Mouse (Mus musculus): Measurements from ENCODE around the gene Grn. TPM values are rescaled to one million over a fixed set of nuclear protein-coding genes. Genes with fewer than 3 reads are reported as not detected.
A peak's percentile ranks its signal among the peaks of the same experiment; 100 is the strongest.
"Not testable (repeated sequence)": the region's sequence is repeated elsewhere in the genome, so short reads cannot be mapped to it uniquely, and the experiment has no call there.

Grn gene
- 94.8 and 121 TPM in 2 replicates for polyA plus RNA-seq (2015; fragmentation: Nextera tagmentation; extraction: Ambion mirVana)

- H3K4me2 ChIP-seq = peak within 1 kb of the TSS; percentile 97
- ATAC-seq (ENCODE audit: insufficient read depth) = peak; percentile 85
- peak within 1 kb of the TSS; percentile 67 for H3K4me3 ChIP-seq (replicated peaks)
- H3K4me1 ChIP-seq (replicated peaks) = peaks cover 42% of the 10 kb centered on the region
- H3K9me3 ChIP-seq (replicated peaks) = no peaks in the 10 kb centered on the region
- H3K36me3 ChIP-seq (replicated peaks) = peaks cover 5% of the 10 kb centered on the region
- under 1% methylated on average over 29 of the region's 29 CpGs for WGBS (ENCODE audit: insufficient replicate concordance)
- peak within 1 kb of the TSS; percentile 79 for H3K27ac ChIP-seq (replicated peaks)
- H3K9ac ChIP-seq = peak within 1 kb of the TSS; percentile 73
- H3K27me3 ChIP-seq = peaks cover 39% of the 10 kb centered on the region
These were observed at the start of gene Grn for GRCm38 (mm10) chr11:102430121-102431017. Gene Grn, plus strand, starts transcription at chr11:102430315.

- Histone ChIP-seq H3K4me2 (peak overlapping the region; percentile 31), H3K27ac (replicated peaks) (peak overlapping the region; percentile 72), H3K27me3 (peaks cover 35% of the 10 kb centered on the region), H3K36me3 (replicated peaks) (0 out of 2 replicates have a peak, but pooled peaks cover 5% of the 10 kb centered on the region), H3K4me1 (replicated peaks) (peaks cover 82% of the 10 kb centered on the region), H3K9ac (no peak overlapping the region), H3K9me3 (replicated peaks) (peaks cover 6% of the 10 kb centered on the region), H3K4me3 (replicated peaks) (no peak overlapping the region)
- peak; percentile 27; the same call in 1 of the 2 replicates for ATAC-seq (ENCODE audit: insufficient read depth)
- 51% methylated on average over 4 of the region's 4 CpGs for whole genome bisulfite sequencing (ENCODE audit: insufficient replicate concordance)
These were observed 48.6 kb upstream of the Grn start for GRCm38 (mm10) chr11:102381341-102382100.

- Histone ChIP-seq H3K36me3 (replicated peaks) (0 out of 2 replicates have a peak, but pooled peaks cover 5% of the 10 kb centered on the region), H3K9ac (peak overlapping the region; percentile 32; the same call in 1 of the 2 replicates), H3K4me3 (replicated peaks) (no peak overlapping the region), H3K4me1 (replicated peaks) (peaks cover 74% of the 10 kb centered on the region), H3K4me2 (no peak overlapping the region), H3K27ac (replicated peaks) (peak overlapping the region; percentile 72; the same call in 1 of the 2 replicates), H3K9me3 (replicated peaks) (peaks cover 6% of the 10 kb centered on the region), H3K27me3 (peaks cover 47% of the 10 kb centered on the region)
- 62% methylated on average over 3 of the region's 3 CpGs for WGBS (ENCODE audit: insufficient replicate concordance)
- no peak; the same call in 1 of the 2 replicates for ATAC-seq (ENCODE audit: insufficient read depth)
These were observed 47.3 kb upstream of the Grn start for GRCm38 (mm10) chr11:102382794-102383193.

DNA sequence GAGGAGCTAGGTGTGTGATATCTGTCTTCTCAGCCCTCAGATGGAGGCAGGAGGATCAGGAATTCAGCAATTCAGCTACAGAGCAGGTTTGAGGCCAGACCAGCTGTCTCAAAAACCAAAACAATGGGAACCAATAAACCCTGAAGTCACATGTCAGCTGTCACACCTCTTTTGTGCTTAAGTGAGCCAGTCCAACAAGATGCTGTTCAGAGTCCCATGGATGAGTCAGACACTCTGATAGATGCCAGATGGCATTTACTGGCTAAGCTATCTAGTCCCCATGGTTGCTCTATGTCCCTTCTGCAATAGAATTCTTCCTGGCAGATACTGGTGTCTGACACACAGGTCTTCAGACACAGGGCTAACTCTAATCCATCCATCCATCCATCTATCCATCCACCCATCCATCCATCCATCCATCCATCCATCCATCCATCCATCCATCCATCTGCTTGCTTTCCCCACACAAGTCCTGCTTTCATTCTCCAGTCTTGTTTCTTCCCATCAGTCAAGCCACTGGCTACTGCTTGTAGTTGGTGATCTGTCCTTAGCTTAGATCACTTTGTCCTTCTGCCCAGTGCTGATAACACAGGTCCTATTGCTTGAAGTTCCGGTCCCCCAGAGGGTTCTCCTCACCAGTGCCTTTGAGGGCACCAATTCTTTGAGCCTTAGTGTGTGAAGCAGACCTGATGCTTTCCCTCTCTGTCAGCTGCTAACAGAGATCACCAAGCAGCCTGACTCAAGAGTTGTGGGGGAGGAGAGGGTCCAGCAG lies 46.6 kb upstream of the Grn start:
- Histone ChIP-seq H3K4me1 (replicated peaks) (peaks cover 75% of the 10 kb centered on the region), H3K4me3 (replicated peaks) (no peak overlapping the region), H3K4me2 (peak overlapping the region; percentile 29), H3K9me3 (replicated peaks) (peaks cover 6% of the 10 kb centered on the region), H3K9ac (peak overlapping the region; percentile 32), H3K36me3 (replicated peaks) (0 out of 2 replicates have a peak, but pooled peaks cover 5% of the 10 kb centered on the region), H3K27me3 (peaks cover 52% of the 10 kb centered on the region), H3K27ac (replicated peaks) (peak overlapping the region; percentile 14)
- peak; percentile 56; the same call in 1 of the 2 replicates for ATAC-seq (ENCODE audit: insufficient read depth)
- 47% methylated on average over 1 of the region's 1 CpGs for WGBS (ENCODE audit: insufficient replicate concordance)

- 60% methylated on average over 2 of the region's 2 CpGs for WGBS (ENCODE audit: insufficient replicate concordance)
- peaks cover 68% of the 10 kb centered on the region for H3K4me1 ChIP-seq (replicated peaks)
These were observed 45.7 kb upstream of the Grn start for GRCm38 (mm10) chr11:102384418-102384817.

DNA sequence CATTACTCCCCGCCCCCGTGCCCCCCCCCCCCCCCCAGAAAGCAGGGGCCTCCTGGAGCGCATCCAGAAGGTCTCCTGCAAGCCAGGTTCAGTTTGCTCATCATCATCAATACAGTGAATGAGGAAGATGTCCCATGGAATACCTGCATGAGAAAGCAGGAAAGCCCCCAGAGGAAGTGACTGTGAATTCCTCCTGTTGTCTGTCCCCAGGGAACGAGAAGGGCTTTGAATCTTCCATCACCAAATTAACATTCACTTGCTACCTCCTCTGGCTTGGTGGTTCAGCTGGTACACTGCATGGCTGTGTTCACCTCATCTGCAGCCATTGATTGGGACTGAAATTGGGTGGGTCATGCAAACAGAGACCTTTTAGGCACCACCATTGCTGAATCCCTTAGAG lies 45.0 kb upstream of the Grn start:
- peaks cover 54% of the 10 kb centered on the region for H3K27me3 ChIP-seq
- ATAC-seq (ENCODE audit: insufficient read depth) = no peak
- H3K9ac ChIP-seq = no peak overlapping the region
- H3K4me1 ChIP-seq (replicated peaks) = peaks cover 69% of the 10 kb centered on the region
- no peak overlapping the region for H3K4me2 ChIP-seq
- H3K4me3 ChIP-seq (replicated peaks) = no peak overlapping the region
- H3K9me3 ChIP-seq (replicated peaks) = no peaks in the 10 kb centered on the region
- WGBS (ENCODE audit: insufficient replicate concordance) = 30% methylated on average over 4 of the region's 4 CpGs
- H3K36me3 ChIP-seq (replicated peaks) = no peaks in the 10 kb centered on the region
- H3K27ac ChIP-seq (replicated peaks) = no peak overlapping the region

More at GRCm38 (mm10) chr11:102384418-102384817, 45.7 kb upstream of the Grn start:
- Histone ChIP-seq H3K27ac (replicated peaks) (0 out of 2 replicates have a peak overlapping the region, but pooled peaks have one; percentile 14), H3K4me3 (replicated peaks) (no peak overlapping the region), H3K9me3 (replicated peaks) (no peaks in the 10 kb centered on the region), H3K27me3 (peaks cover 50% of the 10 kb centered on the region), H3K9ac (peak overlapping the region; percentile 32), H3K4me2 (no peak overlapping the region), H3K36me3 (replicated peaks) (no peaks in the 10 kb centered on the region)
- ATAC-seq (ENCODE audit: insufficient read depth) = no peak

DNA sequence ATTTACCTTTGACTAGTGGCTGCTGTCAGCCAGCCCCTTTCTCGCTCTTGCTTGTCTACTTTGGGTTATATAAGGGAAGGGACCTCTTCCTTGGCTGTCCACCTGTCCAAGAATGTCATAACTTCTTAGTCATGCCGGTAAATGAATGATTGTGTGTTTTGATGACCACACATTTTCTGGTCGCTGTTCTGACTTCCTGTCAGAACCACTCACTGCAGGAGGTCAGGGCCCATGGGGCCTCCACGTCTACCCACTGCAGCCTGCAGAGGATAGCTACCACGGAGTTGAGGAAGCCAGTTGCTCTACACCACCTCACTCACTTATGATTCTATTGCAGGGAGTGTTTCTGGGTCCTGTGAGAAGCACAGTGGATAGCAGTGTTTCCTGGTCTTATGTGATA lies 44.0 kb upstream of the Grn start:
- Histone ChIP-seq H3K9me3 (replicated peaks) (no peaks in the 10 kb centered on the region), H3K36me3 (replicated peaks) (no peaks in the 10 kb centered on the region), H3K27me3 (peaks cover 63% of the 10 kb centered on the region), H3K4me1 (replicated peaks) (peaks cover 59% of the 10 kb centered on the region), H3K4me2 (no peak overlapping the region), H3K27ac (replicated peaks) (no peak overlapping the region), H3K4me3 (replicated peaks) (no peak overlapping the region), H3K9ac (no peak overlapping the region)
- 21% methylated on average over 5 of the region's 5 CpGs for WGBS (ENCODE audit: insufficient replicate concordance)
- ATAC-seq (ENCODE audit: insufficient read depth) = no peak

DNA sequence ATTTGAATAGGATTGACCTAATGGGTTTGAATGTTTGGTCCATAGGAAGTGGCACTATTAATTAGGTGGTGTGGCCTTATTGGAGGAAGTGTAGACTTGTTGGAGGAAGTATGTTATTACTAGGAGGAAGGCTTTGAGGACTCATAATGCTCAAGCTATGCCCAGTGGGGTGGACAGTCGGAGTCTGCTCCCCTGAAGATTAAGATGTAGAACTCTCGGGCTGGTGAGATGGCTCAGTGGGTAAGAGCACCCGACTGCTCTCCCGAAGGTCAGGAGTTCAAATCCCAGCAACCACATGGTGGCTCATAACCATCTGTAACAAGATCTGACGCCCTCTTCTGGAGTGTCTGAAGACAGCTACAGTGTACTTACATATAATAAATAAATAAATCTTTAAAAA lies 40.7 kb upstream of the Grn start:
- not testable (repeated sequence) for H3K27ac ChIP-seq (replicated peaks); ATAC-seq (ENCODE audit: insufficient read depth); H3K4me2 ChIP-seq; H3K9me3 ChIP-seq (replicated peaks); H3K9ac ChIP-seq; H3K4me3 ChIP-seq (replicated peaks); H3K36me3 ChIP-seq (replicated peaks)
- WGBS (ENCODE audit: insufficient replicate concordance) = 69% methylated on average over 4 of the region's 5 CpGs
- Histone ChIP-seq H3K27me3 (peaks cover 85% of the 10 kb centered on the region), H3K4me1 (replicated peaks) (peaks cover 51% of the 10 kb centered on the region)

- H3K27ac ChIP-seq (replicated peaks) = peak overlapping the region; percentile 33; the same call in 1 of the 2 replicates
- H3K9me3 ChIP-seq (replicated peaks) = no peaks in the 10 kb centered on the region
- H3K27me3 ChIP-seq = peaks cover 87% of the 10 kb centered on the region
- peak overlapping the region; percentile 48 for H3K4me3 ChIP-seq (replicated peaks)
- H3K4me1 ChIP-seq (replicated peaks) = peaks cover 39% of the 10 kb centered on the region
- H3K9ac ChIP-seq = peak overlapping the region; percentile 30; the same call in 1 of the 2 replicates
- no peaks in the 10 kb centered on the region for H3K36me3 ChIP-seq (replicated peaks)
- peak; percentile 24; the same call in 1 of the 2 replicates for ATAC-seq (ENCODE audit: insufficient read depth)
- WGBS (ENCODE audit: insufficient replicate concordance) = 15% methylated on average over 15 of the region's 15 CpGs
- H3K4me2 ChIP-seq = peak overlapping the region; percentile 75
These were observed 37.5 kb upstream of the Grn start for GRCm38 (mm10) chr11:102392441-102393237.

Data from liver, embryonic 15.5 days (tissue).